Mouse (Mus musculus): ENCODE measurements around the gene Adam15.

Gene Adam15

DNA sequence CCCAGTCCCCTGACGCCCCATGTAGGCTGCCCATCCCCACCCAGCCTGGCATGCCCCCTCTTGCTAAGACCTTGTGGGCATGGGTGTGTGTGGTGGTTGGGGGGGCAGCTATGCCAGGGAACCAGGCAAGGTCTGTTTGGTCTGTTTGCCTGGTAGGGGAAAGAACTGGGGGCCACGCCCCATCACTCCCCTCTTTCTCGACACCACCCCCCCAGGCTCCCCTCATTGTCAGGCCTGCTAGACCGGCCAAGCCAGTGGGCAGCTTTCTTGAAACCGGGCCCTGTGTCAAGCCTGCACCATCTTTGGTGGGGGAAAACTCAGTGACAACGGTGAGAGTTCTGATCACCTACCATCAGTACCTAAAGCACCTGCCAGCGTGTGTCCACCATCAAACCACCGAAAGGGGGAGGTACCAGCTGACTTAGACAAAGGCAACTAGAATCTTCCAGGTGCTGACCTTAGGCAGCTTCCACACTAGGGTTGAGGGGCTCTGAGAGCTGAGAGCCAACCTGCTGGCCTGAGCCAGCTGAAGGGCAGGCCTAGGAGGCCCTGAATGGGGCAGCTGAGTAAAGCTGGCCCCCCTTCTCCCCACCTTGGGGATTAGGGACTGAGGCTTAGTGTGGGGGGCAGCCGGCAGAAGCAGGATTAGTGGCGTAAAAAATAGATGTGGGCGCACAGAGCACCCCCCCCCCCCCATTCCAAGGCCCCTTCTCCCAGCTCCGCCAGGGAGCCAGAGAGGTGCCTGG, 34.7 kb upstream of the Adam15 start:
- in situ Hi-C loops (cut with MboI; ENCODE audit: low sequenced_read_pairs), result no loop called here

DNA sequence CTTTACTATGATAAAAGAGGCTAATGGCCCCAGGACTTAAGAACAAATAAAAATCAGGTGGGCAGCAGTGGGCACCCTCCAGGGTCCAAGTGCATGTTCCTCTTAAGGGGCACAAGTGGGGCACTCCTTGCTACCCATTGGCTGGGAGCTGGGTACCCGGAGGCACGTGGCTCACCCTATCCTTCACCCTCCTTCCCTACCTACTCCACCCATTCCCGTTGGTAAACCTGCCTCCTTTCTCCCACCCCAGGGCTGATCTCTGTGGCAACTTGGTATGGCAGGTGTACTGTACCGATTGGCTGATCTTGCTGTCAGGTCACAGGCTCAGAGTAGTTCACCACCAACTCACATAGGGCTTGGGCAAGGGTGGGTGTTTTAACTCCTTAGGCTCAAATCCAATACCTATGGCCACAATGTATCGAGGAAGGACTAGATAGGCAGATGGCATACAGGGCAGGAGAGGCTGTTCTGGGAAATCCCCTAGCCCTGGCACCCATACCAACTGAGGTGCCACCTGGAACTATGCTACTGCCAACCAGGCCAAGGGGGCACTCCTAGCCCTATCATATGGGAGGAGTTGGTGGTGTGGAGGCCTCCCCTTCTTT, 34.0 kb upstream of the Adam15 start:
- in situ Hi-C loops (cut with MboI; ENCODE audit: low sequenced_read_pairs), result no loop called here

- in situ Hi-C loops (cut with MboI; ENCODE audit: low sequenced_read_pairs), result no loop called here
Observed at GRCm38 (mm10) chr3:89382950-89383349, 33.2 kb upstream of the Adam15 start.

GRCm38 (mm10) chr3:89382033-89382882, 32.5 kb upstream of the Adam15 start:
- in situ Hi-C loops (cut with MboI; ENCODE audit: low sequenced_read_pairs), result no loop called here

- in situ Hi-C loops (cut with MboI; ENCODE audit: low sequenced_read_pairs), result no loop called here
Observed at GRCm38 (mm10) chr3:89381233-89381632, 31.4 kb upstream of the Adam15 start.

- in situ Hi-C loops (cut with MboI; ENCODE audit: low sequenced_read_pairs), result no loop called here
Observed at GRCm38 (mm10) chr3:89380711-89381110, 30.9 kb upstream of the Adam15 start.

- in situ Hi-C loops (cut with MboI; ENCODE audit: low sequenced_read_pairs), result no loop called here
Observed at GRCm38 (mm10) chr3:89380291-89380690, 30.5 kb upstream of the Adam15 start.

GRCm38 (mm10) chr3:89379388-89380131, 29.8 kb upstream of the Adam15 start:
- in situ Hi-C loops (cut with MboI; ENCODE audit: low sequenced_read_pairs), result no loop called here

GRCm38 (mm10) chr3:89378394-89379067, 28.7 kb upstream of the Adam15 start:
- in situ Hi-C loops (cut with MboI; ENCODE audit: low sequenced_read_pairs), result no loop called here

DNA sequence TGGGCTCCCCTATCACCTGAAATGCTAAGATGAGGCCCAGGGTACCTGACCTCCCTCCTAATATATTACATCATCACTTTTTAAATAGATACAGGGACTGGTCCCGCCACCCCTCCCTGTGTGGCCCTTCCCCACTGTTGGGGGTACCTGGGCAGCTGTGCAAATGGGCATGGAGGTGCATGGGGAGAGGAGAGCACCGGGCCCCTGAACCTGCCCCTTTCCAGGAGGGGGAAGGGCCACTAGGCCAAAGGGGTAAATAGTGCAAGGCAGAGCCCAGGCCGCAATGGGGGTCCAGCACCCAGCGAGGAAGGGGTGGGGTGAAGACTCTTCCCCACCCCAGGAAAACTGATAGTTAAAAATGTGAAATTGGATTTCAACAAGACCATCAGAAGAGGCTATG, 28.0 kb upstream of the Adam15 start:
- in situ Hi-C loops (cut with MboI; ENCODE audit: low sequenced_read_pairs), result no loop called here

- in situ Hi-C loops (cut with MboI; ENCODE audit: low sequenced_read_pairs), result no loop called here
Observed at GRCm38 (mm10) chr3:89373581-89374231, 23.9 kb upstream of the Adam15 start.

- in situ Hi-C loops (cut with MboI; ENCODE audit: low sequenced_read_pairs), result no loop called here
Observed at GRCm38 (mm10) chr3:89367338-89367737, 17.5 kb upstream of the Adam15 start.

DNA sequence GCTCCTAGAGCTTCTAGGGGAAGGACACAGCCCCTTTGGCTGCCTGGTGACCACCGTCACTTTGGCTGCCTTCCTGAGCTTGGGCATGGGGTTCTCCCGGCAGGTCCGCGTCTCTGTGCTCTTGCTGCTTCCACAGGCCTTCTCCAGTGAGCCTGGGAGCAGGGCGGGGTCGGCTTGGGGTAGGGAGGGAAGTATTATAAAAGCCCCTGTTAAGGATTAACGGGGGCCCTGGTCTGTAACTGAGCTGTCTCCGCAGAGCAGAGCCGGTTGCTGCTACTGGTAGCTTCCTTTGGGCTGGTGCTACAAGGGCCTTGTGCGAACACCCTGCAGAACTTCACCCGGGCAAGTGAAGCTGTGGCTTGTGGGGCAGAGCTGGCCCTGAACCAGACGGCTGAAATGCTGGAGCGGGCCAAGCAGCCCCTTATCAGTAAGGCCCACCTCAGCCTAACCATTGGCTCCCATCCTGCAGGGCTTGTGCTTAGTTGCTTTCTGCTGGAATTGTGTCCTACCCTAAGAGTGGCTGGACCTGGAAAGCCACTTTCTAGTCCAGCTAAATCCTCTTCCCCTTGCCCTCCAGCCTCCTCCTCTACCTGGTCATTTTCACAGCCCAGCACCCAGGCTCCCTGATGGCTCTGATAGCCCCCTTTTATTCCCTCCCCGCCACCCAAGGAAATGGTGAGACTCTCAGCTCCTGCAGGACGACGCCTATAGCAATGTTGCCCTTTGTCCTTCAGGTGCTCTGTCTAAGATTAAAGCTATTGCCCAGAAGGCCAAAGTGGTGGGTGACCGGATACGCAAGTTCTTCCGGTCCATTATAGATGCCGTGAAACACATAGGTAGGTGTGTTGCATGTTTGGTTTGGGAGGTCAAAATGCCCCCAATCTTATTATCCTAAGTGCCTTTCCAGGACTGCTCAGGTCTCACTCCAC, 16.0 kb upstream of the Adam15 start:
- in situ Hi-C loops (cut with MboI; ENCODE audit: low sequenced_read_pairs), result no loop called here

DNA sequence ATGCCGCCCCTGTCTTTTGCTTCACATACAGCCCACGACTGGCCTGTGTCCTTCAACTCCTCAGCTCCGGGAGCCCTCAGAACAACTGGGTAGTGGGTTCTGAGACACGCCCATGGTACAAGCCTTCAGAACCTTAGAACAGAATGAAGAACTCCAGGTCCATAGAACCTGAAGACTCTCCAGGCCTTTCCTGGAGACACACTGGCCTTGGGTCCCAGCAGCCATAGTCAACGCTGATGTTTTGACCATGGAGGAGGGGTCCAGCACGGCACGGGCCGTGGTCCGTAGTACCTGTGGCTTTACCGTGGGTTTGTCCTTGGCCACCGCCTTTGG, 15.3 kb upstream of the Adam15 start, which contains the start of gene Dcst1:
Dcst1 (minus strand) TSS at position 101 of the 333 bp plus-strand sequence.
- in situ Hi-C loops (cut with MboI; ENCODE audit: low sequenced_read_pairs), result no loop called here

- in situ Hi-C loops (cut with MboI; ENCODE audit: low sequenced_read_pairs), result no loop called here
Observed at GRCm38 (mm10) chr3:89364631-89365030, 14.8 kb upstream of the Adam15 start.

DNA sequence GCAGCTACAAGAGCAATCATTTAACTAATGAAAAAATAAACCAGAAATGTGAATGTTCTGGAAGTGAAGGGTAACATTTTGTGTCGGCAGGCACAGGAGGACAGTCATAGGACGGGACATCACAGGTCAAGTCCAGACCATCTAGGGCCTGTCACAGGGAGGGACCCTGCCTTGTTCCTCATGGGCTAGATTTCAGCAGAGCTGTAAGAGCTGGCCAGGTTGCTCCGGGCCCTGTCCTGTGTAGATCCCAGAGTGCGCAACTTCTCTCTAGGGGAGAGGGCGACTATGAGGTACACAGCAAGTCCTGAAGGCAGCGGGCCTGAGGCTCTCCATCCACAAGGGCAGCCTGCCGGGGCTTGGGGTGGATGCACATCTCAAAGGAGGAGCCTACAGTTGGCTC, 11.9 kb upstream of the Adam15 start, which contains the start of gene Dcst2:
Dcst2 (plus strand) TSS at position 301 of the 400 bp plus-strand sequence.
- in situ Hi-C loops (cut with MboI; ENCODE audit: low sequenced_read_pairs), result no loop called here

GRCm38 (mm10) chr3:89360237-89360636, 10.4 kb upstream of the Adam15 start:
- in situ Hi-C loops (cut with MboI; ENCODE audit: low sequenced_read_pairs), result no loop called here

DNA sequence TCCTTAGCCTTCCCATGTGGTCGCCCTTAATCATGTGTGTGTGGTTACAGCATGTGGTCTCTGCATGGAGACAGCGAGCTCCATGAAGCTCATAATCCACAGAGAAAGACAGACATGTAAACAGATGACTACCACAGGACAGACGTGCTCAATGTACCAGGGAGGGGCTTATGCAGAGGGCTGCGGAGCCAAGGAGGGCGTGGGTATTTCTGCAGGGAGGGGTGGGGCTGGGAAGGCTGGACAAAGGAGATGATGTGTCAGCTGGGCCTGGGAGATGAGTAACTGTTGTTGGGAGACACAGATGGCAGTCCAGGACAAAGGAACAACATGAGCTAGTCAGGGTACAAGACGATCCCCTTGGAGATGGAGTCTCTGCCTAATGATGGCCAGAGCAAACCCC, 9.8 kb upstream of the Adam15 start:
- in situ Hi-C loops (cut with MboI; ENCODE audit: low sequenced_read_pairs), result no loop called here

- in situ Hi-C loops (cut with MboI; ENCODE audit: low sequenced_read_pairs), result no loop called here
Observed at GRCm38 (mm10) chr3:89356029-89356428, 6.2 kb upstream of the Adam15 start.
